ENCODE assay signal across 22 mouse cellular contexts in the genomic region with DNA sequence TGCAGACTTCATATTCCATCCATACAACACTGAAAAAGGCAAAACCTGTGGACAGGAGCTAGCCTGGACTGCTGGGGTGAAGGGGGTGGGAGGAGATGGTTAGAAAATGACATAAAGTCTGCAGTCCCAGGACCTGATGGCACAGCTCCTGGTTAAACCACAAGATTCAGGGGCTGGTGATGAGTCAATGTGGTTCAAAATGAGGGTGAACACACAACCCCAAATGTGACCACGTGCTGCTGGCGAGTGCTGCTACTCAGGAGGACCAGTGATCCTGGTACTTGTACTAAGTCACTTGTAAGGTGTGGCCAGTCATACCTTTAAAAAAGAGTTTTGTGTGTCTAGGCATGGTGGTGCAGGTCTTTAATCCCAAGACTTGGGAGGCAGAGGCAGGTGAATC. TPM values are rescaled to one million over a fixed set of nuclear protein-coding genes. Genes with fewer than 3 reads are reported as not detected.
"Had no signal": no experiment of that assay in that cellular context is flagged by ENCODE, and none has a peak within 500 bp of the region (broad histone marks: within the 10 kb centered on the region; RNA-seq: fewer than 3 reads in every experiment).

No protein-coding gene starts in this region.

- H3K4me3 ChIP-seq: megakaryocyte, embryonic 14.5 days; midbrain, embryonic 13.5 days; midbrain, embryonic 15.5 days; neural tube, embryonic 12.5 days; stomach, embryonic 15.5 days had no signal

- ATAC-seq: midbrain, embryonic 13.5 days; midbrain, embryonic 15.5 days had no signal

- H3K36me3 ChIP-seq: midbrain, embryonic 13.5 days; midbrain, embryonic 15.5 days; neural tube, embryonic 12.5 days; stomach, embryonic 15.5 days had no signal

- H3K27ac ChIP-seq: midbrain, embryonic 13.5 days; midbrain, embryonic 15.5 days; neural tube, embryonic 12.5 days; stomach, embryonic 15.5 days had no signal

- H3K27me3 ChIP-seq: midbrain, embryonic 13.5 days; midbrain, embryonic 15.5 days; neural tube, embryonic 12.5 days; stomach, embryonic 15.5 days had no signal

- H3K4me1 ChIP-seq: midbrain, embryonic 13.5 days; midbrain, embryonic 15.5 days; neural tube, embryonic 12.5 days; stomach, embryonic 15.5 days had no signal

- H3K9ac ChIP-seq: lung, embryonic 14.5 days; midbrain, embryonic 13.5 days; midbrain, embryonic 15.5 days; neural tube, embryonic 12.5 days; stomach, embryonic 15.5 days had no signal

- H3K9me3 ChIP-seq: megakaryocyte, embryonic 14.5 days; midbrain, embryonic 13.5 days; midbrain, embryonic 15.5 days; neural tube, embryonic 12.5 days; stomach, embryonic 15.5 days had no signal

- DNase-seq: lung, adult 18-20 months; lung, embryonic 14.5 days; lung, postnatal 10 days; lung, postnatal 4 days; right cerebral cortex, postnatal 14 days; thymus, adult 18-20 months; thymus, postnatal 14 days; thymus, postnatal 36 days had no signal

- H3K4me2 ChIP-seq: lung, embryonic 14.5 days; midbrain, embryonic 11.5 days; midbrain, embryonic 13.5 days; midbrain, embryonic 15.5 days; neural tube, embryonic 12.5 days; stomach, embryonic 15.5 days had no signal

RNA-seq across cellular contexts. Expression of a gene that starts 13.2 kb away (rescaled TPM):
- total RNA-seq: midbrain, postnatal 0 days; monocyte, adult 5-6 weeks; neutrophil, adult 5-6 weeks had no signal
- polyA plus RNA-seq: liver, embryonic 16.5 days; lung, embryonic 14.5 days; lung, embryonic 16.5 days; midbrain, embryonic 11.5 days; midbrain, embryonic 13.5 days; midbrain, embryonic 15.5 days; midbrain, postnatal 0 days; neural tube, embryonic 12.5 days; neural tube, embryonic 14.5 days; spleen, adult 2 months; stomach, embryonic 15.5 days; thymus, postnatal 0 days had no signal
